Comparison of ENCODE assay signal across 30 mouse cellular contexts in genomic region chr9:60724968-60725367, GRCm38 (mm10). TPM values are rescaled to one million over a fixed set of nuclear protein-coding genes. Genes with fewer than 3 reads are reported as not detected.
"Had no signal": no experiment of that assay in that cellular context is flagged by ENCODE, and none has a peak within 500 bp of the region (broad histone marks: within the 10 kb centered on the region; RNA-seq: fewer than 3 reads in every experiment).

No protein-coding gene starts in this region.

- H3K4me1 ChIP-seq: embryonic facial prominence, embryonic 10.5 days; embryonic facial prominence, embryonic 12.5 days; embryonic facial prominence, embryonic 13.5 days; embryonic facial prominence, embryonic 15.5 days; forebrain, embryonic 10.5 days; forebrain, embryonic 12.5 days; forebrain, embryonic 13.5 days; forebrain, embryonic 15.5 days had no signal

- H3K27me3 ChIP-seq: embryonic facial prominence, embryonic 12.5 days; embryonic facial prominence, embryonic 13.5 days; embryonic facial prominence, embryonic 15.5 days; forebrain, embryonic 12.5 days; forebrain, embryonic 13.5 days; forebrain, embryonic 15.5 days had no signal

- H3K9ac ChIP-seq: embryonic facial prominence, embryonic 12.5 days; embryonic facial prominence, embryonic 13.5 days; embryonic facial prominence, embryonic 15.5 days; forebrain, embryonic 12.5 days; forebrain, embryonic 13.5 days; forebrain, embryonic 15.5 days; forebrain, postnatal 0 days had no signal

- H3K9me3 ChIP-seq: embryonic facial prominence, embryonic 12.5 days; embryonic facial prominence, embryonic 13.5 days; embryonic facial prominence, embryonic 15.5 days; forebrain, embryonic 12.5 days; forebrain, embryonic 13.5 days; forebrain, embryonic 15.5 days had no signal

- ATAC-seq: forebrain, embryonic 13.5 days; forebrain, embryonic 14.5 days; forebrain, embryonic 15.5 days; forebrain, embryonic 16.5 days; forebrain, postnatal 0 days had no signal

- H3K27ac ChIP-seq: embryonic facial prominence, embryonic 10.5 days; embryonic facial prominence, embryonic 12.5 days; embryonic facial prominence, embryonic 13.5 days; embryonic facial prominence, embryonic 15.5 days; forebrain, embryonic 10.5 days; forebrain, embryonic 12.5 days; forebrain, embryonic 13.5 days; forebrain, embryonic 15.5 days; gastrocnemius, adult 2 months; heart, adult 2 months had no signal

- H3K4me3 ChIP-seq: embryonic facial prominence, embryonic 10.5 days; embryonic facial prominence, embryonic 12.5 days; embryonic facial prominence, embryonic 13.5 days; embryonic facial prominence, embryonic 15.5 days; erythroblast, embryonic 14.5 days; forebrain, embryonic 10.5 days; forebrain, embryonic 12.5 days; forebrain, embryonic 13.5 days; forebrain, embryonic 15.5 days; gastrocnemius, adult 2 months; heart, adult 2 months had no signal

- H3K4me2 ChIP-seq: embryonic facial prominence, embryonic 12.5 days; embryonic facial prominence, embryonic 13.5 days; embryonic facial prominence, embryonic 15.5 days; forebrain, embryonic 12.5 days; forebrain, embryonic 13.5 days; forebrain, embryonic 15.5 days had no signal

- DNase-seq: cerebellum, adult 2 months; cerebellum, adult 8-10 months; cerebellum, adult 9-10 months; cerebellum, adult 9-11 months; cerebellum, postnatal 10 days; cerebellum, postnatal 14 days; cerebellum, postnatal 25 days; cerebellum, postnatal 36 days; embryo, embryonic 11 days; forebrain, postnatal 0 days; gastrocnemius, adult 2 months; gastrocnemius, postnatal 10 days; gastrocnemius, postnatal 14 days; gastrocnemius, postnatal 25 days; gastrocnemius, postnatal 36 days; heart, adult 18-20 months; heart, adult 2 months had no signal

- H3K36me3 ChIP-seq: embryonic facial prominence, embryonic 10.5 days; embryonic facial prominence, embryonic 12.5 days; forebrain, embryonic 10.5 days; forebrain, embryonic 12.5 days; forebrain, embryonic 15.5 days had no signal

RNA-seq across cellular contexts. Expression of gene Larp6, which starts 12.2 kb away (rescaled TPM):
- total RNA-seq: common myeloid progenitor, adult 5-6 weeks; granulocyte monocyte progenitor cell, adult 5-6 weeks had no signal
- polyA plus RNA-seq: erythroblast, embryonic 14.5 days had no signal
